24 mouse cellular contexts compared by ENCODE assay signal in the genomic region with DNA sequence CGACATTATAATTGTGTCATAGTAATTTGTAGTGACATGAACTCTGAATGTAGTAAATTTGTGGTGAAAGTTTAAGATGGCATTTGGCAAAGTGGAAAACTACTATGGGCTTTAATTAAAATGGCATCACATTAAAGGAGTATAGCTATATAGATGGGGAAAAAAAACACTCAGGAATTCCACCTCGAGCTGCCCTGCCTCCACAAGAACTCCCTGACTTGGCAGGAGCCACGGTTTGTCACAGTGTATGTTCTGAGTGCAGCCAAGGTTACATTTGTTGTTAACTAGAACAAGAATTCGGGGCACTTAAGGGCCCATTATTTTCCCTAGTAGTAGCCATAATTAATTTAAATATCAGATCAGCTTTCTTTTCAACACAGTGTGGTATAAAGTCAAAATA.
A peak's percentile ranks its signal among the peaks of the same experiment; 100 is the strongest.
DNase-seq lines count a peak whose midpoint lies in the region; ATAC-seq lines count a peak whose summit lies in the region.
"Had no signal": no experiment of that assay in that cellular context is flagged by ENCODE, and none has a peak within 500 bp of the region (broad histone marks: within the 10 kb centered on the region; RNA-seq: fewer than 3 reads in every experiment).

No protein-coding gene starts in this region.

- no peaks in the 10 kb centered on the region for H3K9me3 ChIP-seq in kidney, embryonic 14.5 days (ENCODE audit: control insufficient read depth, low read length)
- H3K9me3 ChIP-seq: embryonic facial prominence, embryonic 15.5 days; G1E; hindbrain, embryonic 15.5 days; limb, embryonic 15.5 days; megakaryocyte, embryonic 14.5 days; neural tube, embryonic 13.5 days had no signal

- peak; percentile 37 to 47 for DNase-seq in heart, adult 18-20 months
- no peak for DNase-seq in heart, adult 8-10 months (ENCODE audit: low spot score)
- peak; percentile 35 to 57 for DNase-seq in kidney, adult 8-10 months
- DNase-seq in kidney, adult 9 months, result peak; percentile 50
- DNase-seq in spleen, postnatal 10 days (ENCODE audit: low spot score in 2 of 2), result no peak
- DNase-seq: B cell, adult 2 months; cerebellum, adult 9-11 months; left cerebral cortex, postnatal 4 days; lung, embryonic 14.5 days; lung, postnatal 36 days; thymus, postnatal 25 days had no signal

- no peak overlapping the region for H3K4me2 ChIP-seq in kidney, embryonic 14.5 days (replicated peaks; ENCODE audit: low read depth, low read length)
- H3K4me2 ChIP-seq: embryonic facial prominence, embryonic 15.5 days; hindbrain, embryonic 15.5 days; limb, embryonic 15.5 days; lung, embryonic 14.5 days; neural tube, embryonic 13.5 days had no signal

- 48% methylated on average over 4 of the region's 4 CpGs for WGBS in kidney, embryonic 14.5 days

- no peak overlapping the region for H3K4me3 ChIP-seq in kidney, embryonic 14.5 days (ENCODE audit: low read length)
- H3K4me3 ChIP-seq: embryonic facial prominence, embryonic 15.5 days; hindbrain, embryonic 15.5 days; limb, embryonic 15.5 days; megakaryocyte, embryonic 14.5 days; myocyte; neural tube, embryonic 13.5 days had no signal

- H3K9ac ChIP-seq in kidney, embryonic 14.5 days (ENCODE audit: low read depth, low read length), result no peak overlapping the region
- H3K9ac ChIP-seq: embryonic facial prominence, embryonic 15.5 days; hindbrain, embryonic 15.5 days; limb, embryonic 15.5 days; liver, embryonic 14.5 days; lung, embryonic 14.5 days; neural tube, embryonic 13.5 days had no signal

- H3K27ac ChIP-seq in kidney, embryonic 14.5 days (ENCODE audit: low read depth, low read length), result no peak overlapping the region
- H3K27ac ChIP-seq: embryonic facial prominence, embryonic 15.5 days; hindbrain, embryonic 15.5 days; limb, embryonic 15.5 days; liver, embryonic 14.5 days; neural tube, embryonic 13.5 days had no signal

- no peaks in the 10 kb centered on the region for H3K27me3 ChIP-seq in kidney, embryonic 14.5 days (ENCODE audit: control insufficient read depth, insufficient read depth, low read length)
- H3K27me3 ChIP-seq: CH12.LX; embryonic facial prominence, embryonic 15.5 days; hindbrain, embryonic 15.5 days; limb, embryonic 15.5 days; neural tube, embryonic 13.5 days had no signal

- ATAC-seq in kidney, embryonic 14.5 days (ENCODE audit: low FRiP score, low TSS enrichment), result no peak
- no peak for ATAC-seq in megakaryocyte-erythroid progenitor cell, adult 5-6 weeks (replicated peaks; ENCODE audit: low FRiP score, low TSS enrichment, poor library complexity, severe bottlenecking)
- ATAC-seq: forebrain, embryonic 14.5 days; midbrain, embryonic 16.5 days had no signal

- H3K36me3 ChIP-seq in kidney, embryonic 14.5 days (ENCODE audit: control insufficient read depth, insufficient read depth, low read length), result no peaks in the 10 kb centered on the region
- H3K36me3 ChIP-seq: embryonic facial prominence, embryonic 15.5 days; G1E; hindbrain, embryonic 15.5 days; limb, embryonic 15.5 days; neural tube, embryonic 13.5 days had no signal

- H3K4me1 ChIP-seq in kidney, embryonic 14.5 days (ENCODE audit: control insufficient read depth, insufficient read depth, low read length), result no peaks in the 10 kb centered on the region

Comparison
In these comparisons a context has a peak if more than half of its experiments do, and no peak if none do; other contexts are left out.
1. DNase-seq: peak in heart, adult 18-20 months (2 of 2), kidney, adult 8-10 months (2 of 2) and kidney, adult 9 months (single experiment); none in heart, adult 8-10 months (single experiment) and spleen, postnatal 10 days (0 of 2).